Mouse (Mus musculus) layer of hippocampus, adult 2 months (tissue): ENCODE data around the gene Pou2f1. TPM values are rescaled to one million over a fixed set of nuclear protein-coding genes. Genes with fewer than 3 reads are reported as not detected.
"Not testable (repeated sequence)": the region's sequence is repeated elsewhere in the genome, so short reads cannot be mapped to it uniquely, and the experiment has no call there.

Experiments used
- DNase-seq, 2 experiments: peaks; one replicate each; pipeline ENCODE4 v3.0.0; 2022; ENCODE audit warnings: low spot score in 2 of 2
- H3K27ac ChIP-seq: fragments of 200-600 bp; 2 replicates; pipeline ENCODE4 v1.8.1; 2022
- H3K4me3 ChIP-seq: fragments of 200-600 bp; 2 replicates; pipeline ENCODE4 v1.8.1; 2022; ENCODE audit warnings: mild to moderate bottlenecking
- CTCF ChIP-seq: fragments of 200-600 bp; conservative IDR thresholded peaks from 2 replicates; pipeline ENCODE4 v1.8.1; 2022; ENCODE audit warnings: antibody characterized with exemption, mild to moderate bottlenecking, moderate library complexity
- total RNA-seq, 2 experiments: library from RNA; stranded (reverse); gene quantifications; 2 replicates each; pipeline ENCODE4 v1.2.3; 2021

Gene Pou2f1
- total RNA-seq, 2 experiments from 2014 or later = 15.2 to 22.4 TPM

DNA sequence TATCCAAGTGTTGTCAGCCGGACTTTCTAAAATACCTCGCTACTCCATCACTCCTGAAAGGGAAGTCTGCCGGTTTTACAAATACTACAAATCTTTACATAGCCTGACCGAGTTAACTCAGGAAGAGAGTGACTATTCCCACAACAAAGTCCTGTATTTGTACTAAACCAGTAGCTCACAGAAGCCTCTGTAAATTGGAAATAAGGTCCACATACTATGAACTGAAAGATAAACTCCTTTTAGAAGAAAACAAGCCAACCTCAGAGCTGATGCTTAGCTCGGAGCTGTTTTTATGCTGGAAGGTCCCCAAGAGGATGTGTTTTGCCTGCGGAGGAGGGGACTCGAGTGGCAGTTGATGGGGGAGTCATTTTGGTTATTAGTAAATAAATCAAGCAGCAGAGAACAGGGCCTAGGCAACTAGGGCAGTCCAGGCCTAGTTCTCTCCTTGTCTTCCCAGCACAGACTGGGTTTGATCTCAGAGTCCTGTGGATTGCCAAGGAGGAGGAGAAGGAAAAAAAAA, 1.8 kb downstream of the Pou2f1 start:
- peak overlapping the region; percentile 96 for H3K4me3 ChIP-seq
- no peak for TF ChIP-seq CTCF
- H3K27ac ChIP-seq = peak overlapping the region; percentile 98
- DNase-seq = peak; percentile 6 to 16

DNA sequence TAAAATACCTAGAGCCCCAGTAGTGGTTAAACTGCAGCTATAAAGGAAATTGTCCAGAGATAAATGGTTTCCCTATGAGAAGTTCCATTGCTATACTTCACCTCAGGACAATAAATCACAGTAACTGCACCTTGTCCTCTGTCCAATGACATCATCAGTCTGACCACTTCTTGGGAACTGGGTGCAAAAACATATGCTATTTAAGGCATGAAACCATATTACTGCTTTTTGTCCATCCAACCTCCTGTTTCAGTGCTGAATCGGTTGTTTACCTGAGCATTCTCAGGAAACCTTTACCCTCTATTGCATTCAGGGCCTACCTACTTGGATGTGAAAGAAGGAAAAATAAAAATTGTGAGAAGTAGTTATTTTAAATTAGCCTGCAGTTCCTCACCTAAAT, 2.8 kb downstream of the Pou2f1 start:
- no peak for TF ChIP-seq CTCF

DNA sequence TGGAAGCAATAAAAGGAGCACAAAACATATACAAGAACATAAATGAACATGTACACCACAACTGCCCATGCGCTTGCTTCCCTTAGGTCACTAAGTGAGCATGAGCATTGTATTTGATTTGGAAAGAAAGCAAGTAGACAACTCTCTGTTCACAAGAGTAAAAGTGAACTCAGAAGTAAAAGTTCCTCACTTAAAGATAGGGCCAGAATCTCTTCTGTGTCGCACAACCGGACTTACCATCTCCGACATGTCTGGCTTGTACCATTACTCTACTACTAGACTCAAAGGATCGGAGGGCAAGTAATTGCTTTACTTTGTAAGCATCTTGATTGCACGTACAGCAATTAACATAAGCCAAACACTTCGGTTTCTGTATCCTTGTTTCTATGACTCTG, 6.8 kb downstream of the Pou2f1 start:
- no peak overlapping the region for H3K4me3 ChIP-seq
- DNase-seq = no peak
- TF ChIP-seq CTCF = no peak

More for the DNA sequence above, 2.8 kb downstream of the Pou2f1 start:
- no peak for DNase-seq
- Histone ChIP-seq H3K27ac (0 out of 2 replicates have a peak overlapping the region, but pooled peaks have one; percentile 98), H3K4me3 (no peak overlapping the region)

DNA sequence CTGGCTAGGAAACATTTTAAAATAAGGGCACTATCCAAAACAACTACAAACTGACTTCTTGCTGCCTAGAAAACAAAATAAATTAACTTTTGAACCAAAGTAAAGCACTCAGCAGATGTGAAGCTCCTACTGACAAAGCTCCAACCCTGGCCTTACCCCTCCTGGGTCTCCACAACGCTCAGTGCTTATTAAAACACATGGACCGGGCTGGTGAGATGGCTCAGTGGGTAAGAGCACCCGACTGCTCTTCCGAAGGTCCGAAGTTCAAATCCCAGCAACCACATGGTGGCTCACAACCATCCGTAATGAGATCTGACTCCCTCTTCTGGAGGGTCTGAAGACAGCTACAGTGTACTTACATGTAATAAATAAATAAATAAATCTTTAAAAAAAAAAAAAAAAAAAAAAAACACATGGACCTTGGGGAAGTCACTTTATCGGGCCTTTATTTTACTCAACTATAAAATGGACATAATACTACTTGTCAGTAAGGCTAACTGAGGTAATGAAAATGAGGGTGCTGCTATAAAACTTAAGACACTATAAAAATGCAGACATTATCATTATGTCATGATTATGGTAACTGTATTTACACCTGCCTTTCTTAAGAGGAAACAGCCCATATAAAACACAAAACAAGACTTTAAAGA, 7.3 kb downstream of the Pou2f1 start:
- not testable (repeated sequence) for H3K4me3 ChIP-seq, H3K27ac ChIP-seq, DNase-seq

More for the DNA sequence above, 6.8 kb downstream of the Pou2f1 start:
- no peak overlapping the region for H3K27ac ChIP-seq

DNA sequence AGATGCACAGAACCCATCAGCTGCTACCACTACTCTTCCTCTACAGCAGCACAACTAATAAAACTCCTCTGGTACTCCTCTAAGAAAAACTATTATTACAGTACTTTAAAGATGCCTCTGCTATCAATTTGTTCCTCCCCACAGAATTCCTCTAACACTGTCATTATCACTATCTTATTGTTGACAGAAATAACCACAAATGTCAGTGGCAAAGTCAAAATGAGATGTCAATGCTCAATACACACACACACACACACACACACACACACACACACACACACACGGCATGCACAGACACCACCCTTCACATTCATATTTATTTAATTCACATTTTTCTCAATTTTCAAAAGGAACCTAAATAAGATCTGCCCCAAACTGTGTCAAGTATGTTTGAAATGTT, 8.2 kb downstream of the Pou2f1 start:
- Histone ChIP-seq H3K4me3 (no peak overlapping the region), H3K27ac (no peak overlapping the region)
- DNase-seq = no peak
- no peak for TF ChIP-seq CTCF

DNA sequence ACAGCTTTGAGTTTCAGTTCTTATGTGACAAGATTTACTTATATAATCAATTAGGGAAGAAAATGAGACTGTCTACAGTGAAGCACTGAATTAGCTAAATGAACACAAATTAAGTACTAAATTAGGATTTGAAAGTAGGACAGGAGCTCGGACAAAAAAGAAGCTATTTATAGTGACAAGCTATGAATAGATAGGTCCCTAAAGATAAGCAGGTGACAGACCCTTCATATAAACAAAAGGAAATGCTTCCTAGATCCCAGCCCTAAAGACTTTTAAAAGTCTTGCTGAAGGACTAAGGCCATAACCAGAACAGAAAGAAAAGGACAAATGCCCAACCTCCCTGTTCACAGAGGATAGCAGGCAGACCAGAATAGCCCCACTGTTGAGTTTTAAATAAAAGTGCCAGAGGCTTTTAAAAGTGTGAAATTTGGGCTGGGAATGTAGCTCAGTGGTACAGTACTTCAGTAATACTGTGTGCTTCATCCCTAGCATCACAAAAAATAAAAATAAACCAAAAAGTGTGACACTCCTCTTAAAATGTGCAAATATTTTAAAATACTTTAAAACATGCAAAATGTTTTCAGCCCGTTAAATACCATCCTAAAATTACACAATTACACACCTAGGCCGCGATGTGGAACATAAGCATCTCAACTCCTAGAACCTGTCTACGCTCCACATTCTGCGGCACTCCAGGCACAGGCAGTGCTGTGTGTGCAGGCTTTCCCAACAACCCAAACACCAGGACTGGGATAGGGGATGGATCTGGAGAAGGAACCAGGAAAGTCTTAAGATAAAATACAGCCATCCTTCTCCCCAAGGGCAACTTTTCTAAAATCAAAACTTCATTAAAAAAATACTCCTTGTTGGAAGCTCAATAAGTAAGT, 9.0 kb downstream of the Pou2f1 start:
- DNase-seq = no peak
- TF ChIP-seq CTCF = no peak
- H3K27ac ChIP-seq = peak overlapping the region; percentile 44; the same call in 1 of the 2 replicates
- H3K4me3 ChIP-seq = no peak overlapping the region

DNA sequence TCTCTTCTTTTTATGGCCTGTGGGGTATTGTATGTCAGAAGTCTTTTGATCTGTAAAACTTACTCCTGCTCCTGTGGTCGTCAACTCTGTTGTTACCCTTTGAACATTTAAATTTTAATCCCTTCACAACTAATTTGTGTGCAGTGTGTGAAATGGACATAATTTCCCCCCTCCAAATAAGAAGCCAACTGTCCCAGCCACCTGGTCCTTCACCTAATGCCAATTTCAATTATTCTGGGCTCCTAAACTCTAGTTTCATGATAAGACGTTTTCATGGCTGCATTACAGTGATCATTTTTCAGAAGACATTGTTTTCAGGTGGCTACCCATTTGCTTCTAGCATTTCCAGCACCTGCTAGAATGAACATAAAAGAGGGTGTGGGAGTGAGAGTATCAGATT, 13.9 kb downstream of the Pou2f1 start:
- no peak overlapping the region for H3K4me3 ChIP-seq
- DNase-seq = no peak
- H3K27ac ChIP-seq = no peak overlapping the region
- no peak for TF ChIP-seq CTCF

DNA sequence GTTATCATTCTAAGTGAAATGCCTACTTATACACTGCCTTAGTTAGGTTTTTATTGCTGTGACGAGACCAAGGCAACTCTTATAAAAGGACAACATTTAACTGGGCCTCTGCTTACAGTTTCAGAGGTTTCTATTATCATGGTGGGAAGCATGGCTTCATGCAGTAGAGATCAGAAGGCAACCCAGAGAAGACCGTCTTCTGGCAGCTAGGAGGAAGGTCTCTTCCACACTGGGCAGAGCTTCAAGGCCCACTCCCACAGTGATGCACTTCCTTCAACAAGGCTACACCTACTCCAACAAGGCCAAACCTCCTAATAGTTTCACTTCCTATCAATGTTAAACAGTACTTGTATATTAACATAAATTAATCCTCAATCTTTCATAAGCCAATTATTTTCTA, 14.4 kb downstream of the Pou2f1 start:
- no peak for TF ChIP-seq CTCF
- no peak overlapping the region for H3K27ac ChIP-seq
- no peak for DNase-seq
- no peak overlapping the region for H3K4me3 ChIP-seq

DNA sequence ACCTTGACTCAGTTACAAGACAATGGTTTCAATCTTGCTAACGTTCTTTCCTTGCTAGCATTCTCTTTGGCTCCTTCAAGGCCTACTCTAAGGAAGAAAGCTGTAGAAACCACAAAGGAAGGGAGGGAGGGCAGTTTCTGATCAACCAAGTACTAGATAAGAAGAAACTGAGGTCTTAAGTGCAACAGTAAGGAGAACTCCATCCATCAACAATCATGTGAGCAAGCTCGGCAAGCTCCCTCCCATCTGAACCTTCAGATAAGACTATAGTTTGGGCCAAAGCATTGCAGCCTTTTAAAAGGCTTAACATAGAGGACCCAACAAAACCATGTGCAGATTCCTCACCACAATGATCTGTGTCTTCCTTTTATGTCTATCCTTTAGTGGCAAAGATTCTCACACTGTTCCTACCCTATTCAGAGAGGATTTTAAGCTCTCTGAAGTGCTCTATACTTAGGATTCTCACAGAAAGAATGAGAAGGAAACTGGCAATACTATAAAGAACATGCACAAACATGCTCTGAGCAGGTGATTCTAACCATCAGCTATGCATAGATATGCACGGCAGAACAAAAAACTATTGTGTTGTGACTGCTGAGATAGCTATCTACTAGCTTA, 16.6 kb downstream of the Pou2f1 start:
- DNase-seq = no peak
- H3K4me3 ChIP-seq = no peak overlapping the region
- H3K27ac ChIP-seq = no peak overlapping the region
- no peak for TF ChIP-seq CTCF

DNA sequence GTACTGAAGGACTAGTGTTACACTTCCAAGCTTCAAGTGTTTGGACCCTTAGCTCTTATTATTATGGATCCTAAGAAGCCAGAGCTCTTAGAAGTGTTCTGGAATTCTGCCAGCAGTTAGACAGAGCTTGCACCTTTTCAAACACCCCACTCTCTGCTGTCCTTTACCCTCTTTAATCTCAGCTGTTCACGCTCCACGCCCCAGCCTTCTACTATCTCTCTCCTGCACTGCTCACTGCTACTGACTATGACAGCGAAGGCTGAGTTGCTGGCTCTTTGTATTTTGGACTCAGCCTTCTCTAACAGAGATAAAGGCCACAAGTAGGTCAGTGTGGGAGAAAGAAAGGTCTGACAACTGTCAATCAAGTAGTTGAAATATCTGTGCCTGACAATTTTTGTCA, 17.3 kb downstream of the Pou2f1 start:
- DNase-seq = no peak
- no peak for TF ChIP-seq CTCF
- H3K27ac ChIP-seq = no peak overlapping the region
- no peak overlapping the region for H3K4me3 ChIP-seq

DNA sequence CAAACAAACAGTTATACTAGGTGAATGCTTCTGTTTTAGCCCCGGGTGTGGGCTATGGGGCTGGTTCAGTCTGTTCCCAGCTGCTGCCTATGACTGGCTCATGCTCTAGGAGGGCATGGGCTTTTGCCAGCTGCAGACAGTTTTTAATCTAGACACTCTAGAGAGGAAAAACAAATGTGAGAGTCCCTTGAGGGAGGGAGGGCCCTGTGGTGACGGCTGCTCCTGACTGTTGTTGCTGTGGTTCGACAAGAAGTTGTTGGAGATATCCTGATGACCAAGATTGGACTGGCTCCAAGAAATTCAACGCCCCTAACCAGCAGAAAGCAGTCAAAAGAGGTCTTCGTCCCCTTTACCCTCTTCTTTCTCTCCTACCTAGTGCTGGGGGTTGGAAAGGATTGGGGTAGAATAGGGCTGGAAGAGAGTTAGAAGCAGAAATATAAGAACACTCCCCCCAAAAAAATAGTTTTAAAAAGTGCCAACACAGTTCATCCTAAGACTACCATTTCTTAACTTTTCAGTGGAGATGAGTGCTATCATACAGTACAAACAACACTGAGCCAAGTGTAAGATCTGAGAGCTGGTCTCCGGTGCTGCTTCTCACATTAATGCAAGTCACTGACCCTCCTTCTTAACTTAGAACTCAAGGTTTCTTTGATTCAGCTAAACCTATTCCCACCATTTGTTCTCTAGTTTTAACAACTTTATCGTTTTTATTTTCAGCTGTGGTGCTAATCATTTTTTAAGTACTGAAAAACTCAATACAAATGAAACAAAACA, 25.6 kb downstream of the Pou2f1 start:
- DNase-seq = no peak
- H3K4me3 ChIP-seq = no peak overlapping the region
- TF ChIP-seq CTCF = no peak
- H3K27ac ChIP-seq = no peak overlapping the region

DNA sequence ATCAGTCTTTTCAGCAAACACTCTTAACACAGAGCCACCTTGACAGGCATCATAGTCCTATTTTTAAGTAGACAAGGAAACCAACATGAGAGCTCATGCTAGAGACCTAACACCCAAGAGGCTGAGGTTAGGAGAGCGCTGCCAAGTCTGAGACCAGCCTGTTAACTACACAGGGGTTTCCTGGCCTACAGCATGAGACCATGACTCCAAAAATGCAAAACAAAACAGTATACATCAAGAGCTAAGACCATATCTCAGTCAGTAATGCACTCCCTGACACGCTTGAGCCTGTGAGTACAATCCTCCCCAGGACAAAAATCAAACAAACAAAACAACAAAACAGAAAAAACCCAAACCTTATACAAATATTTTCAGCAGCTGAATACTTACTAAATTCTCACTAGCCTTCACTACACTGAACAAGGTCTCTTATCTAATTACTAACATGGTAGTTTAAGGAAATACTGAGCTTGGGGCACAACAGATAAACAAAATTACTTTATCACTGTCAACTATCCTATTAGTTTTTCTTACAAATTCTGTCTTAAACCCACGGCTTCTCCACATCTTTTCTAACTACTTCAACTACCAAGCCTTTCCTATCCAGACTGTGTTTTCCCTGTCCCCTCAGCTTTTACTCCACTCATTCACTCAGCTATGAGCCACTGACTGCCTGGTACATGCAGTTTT, 33.3 kb downstream of the Pou2f1 start:
- DNase-seq = no peak
- no peak overlapping the region for H3K27ac ChIP-seq
- no peak overlapping the region for H3K4me3 ChIP-seq
- no peak for TF ChIP-seq CTCF
